Mouse (Mus musculus) ES-Bruce4 (cell line): ENCODE measurements around the gene Ccdc24.

ENCODE experiments used
- CTCF ChIP-seq: IDR thresholded peaks from one replicate; pipeline ENCODE4 v1.8.1; 2011; ENCODE audit warnings: low read depth, low read length
- EP300 ChIP-seq: IDR thresholded peaks from 2 replicates; pipeline ENCODE4 v1.6.1; 2011; ENCODE audit warnings: low read depth, low read length; ENCODE audit not compliant: insufficient read depth
- POLR2A ChIP-seq: IDR thresholded peaks from one replicate; pipeline ENCODE4 v1.8.1; 2011; ENCODE audit warnings: low read length; ENCODE audit not compliant: insufficient read depth

DNA sequence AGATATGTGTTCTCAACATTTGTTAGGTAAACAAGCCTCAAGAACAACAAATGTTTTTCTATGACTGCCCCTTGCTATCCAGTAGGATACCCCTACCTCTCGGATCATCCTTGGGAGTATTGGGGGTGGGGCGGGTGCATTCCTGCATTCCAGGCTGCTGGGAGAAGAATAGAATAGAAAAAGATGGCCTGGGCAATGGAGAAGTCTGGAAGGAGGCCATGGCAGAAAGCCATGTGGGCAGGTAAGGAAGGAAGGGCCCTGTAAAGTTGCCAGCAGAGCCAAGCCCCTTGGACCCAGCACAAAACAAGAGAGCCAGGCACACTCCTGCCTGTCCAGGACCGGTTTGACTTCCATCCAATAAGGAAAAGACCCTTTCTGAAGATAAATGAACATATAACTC, 41.1 kb upstream of the Ccdc24 start:
- TF ChIP-seq CTCF, result no peak
- no peak for TF ChIP-seq POLR2A
- TF ChIP-seq EP300, result no peak
